Mouse (Mus musculus) naive thymus-derived CD4-positive, alpha-beta T cell, adult 2 months (primary cell): ENCODE measurements at regions not wholly inside any gene's neighbourhood (a gene's known extent, or its start where the extent isn't known, plus 50 kb on each side); places are given as distances from the start of the nearest gene placed in this dataset.

Experiments
- DNase-seq: peaks from one replicate; pipeline ENCODE4 v3.0.0-alpha.2; 2011; ENCODE audit warnings: low read depth

GRCm38 (mm10) chr8:96349503-96349902, 461.2 kb upstream of the Got2 start:
- DNase-seq: no peak

- no peak for DNase-seq
Measured at GRCm38 (mm10) chr8:96340702-96341101, 452.4 kb upstream of the Got2 start.

GRCm38 (mm10) chr8:96318367-96318766, 430.0 kb upstream of the Got2 start:
- DNase-seq: no peak

- DNase-seq: no peak
Measured at GRCm38 (mm10) chr8:96308989-96309718, 420.8 kb upstream of the Got2 start.

GRCm38 (mm10) chr8:96296643-96297042, 408.3 kb upstream of the Got2 start:
- no peak for DNase-seq

GRCm38 (mm10) chr8:96290740-96291139, 402.4 kb upstream of the Got2 start:
- DNase-seq: no peak

- no peak for DNase-seq
Measured at GRCm38 (mm10) chr8:96289519-96289918, 401.2 kb upstream of the Got2 start.

- DNase-seq: no peak
Measured at GRCm38 (mm10) chr8:96288525-96288924, 400.2 kb upstream of the Got2 start.

- no peak for DNase-seq
Measured at GRCm38 (mm10) chr8:96277479-96278138, 389.3 kb upstream of the Got2 start.

GRCm38 (mm10) chr8:96277058-96277457, 388.7 kb upstream of the Got2 start:
- no peak for DNase-seq

- DNase-seq: no peak
Measured at GRCm38 (mm10) chr8:96256294-96256693, 367.9 kb upstream of the Got2 start.

GRCm38 (mm10) chr8:96255811-96256210, 367.5 kb upstream of the Got2 start:
- DNase-seq: no peak

GRCm38 (mm10) chr8:96246017-96246416, 357.7 kb upstream of the Got2 start:
- no peak for DNase-seq

- DNase-seq: no peak
Measured at GRCm38 (mm10) chr8:96244549-96245152, 356.3 kb upstream of the Got2 start.

GRCm38 (mm10) chr8:96238406-96238805, 350.1 kb upstream of the Got2 start:
- no peak for DNase-seq

GRCm38 (mm10) chr8:96237940-96238339, 349.6 kb upstream of the Got2 start:
- no peak for DNase-seq

- no peak for DNase-seq
Measured at GRCm38 (mm10) chr8:96230412-96230811, 342.1 kb upstream of the Got2 start.
